Mouse (Mus musculus): ENCODE results near the gene Ggcx.
A peak's percentile ranks its signal among the peaks of the same experiment; 100 is the strongest.
"Not testable (repeated sequence)": the region's sequence is repeated elsewhere in the genome, so short reads cannot be mapped to it uniquely, and the experiment has no call there.

The Ggcx gene

DNA sequence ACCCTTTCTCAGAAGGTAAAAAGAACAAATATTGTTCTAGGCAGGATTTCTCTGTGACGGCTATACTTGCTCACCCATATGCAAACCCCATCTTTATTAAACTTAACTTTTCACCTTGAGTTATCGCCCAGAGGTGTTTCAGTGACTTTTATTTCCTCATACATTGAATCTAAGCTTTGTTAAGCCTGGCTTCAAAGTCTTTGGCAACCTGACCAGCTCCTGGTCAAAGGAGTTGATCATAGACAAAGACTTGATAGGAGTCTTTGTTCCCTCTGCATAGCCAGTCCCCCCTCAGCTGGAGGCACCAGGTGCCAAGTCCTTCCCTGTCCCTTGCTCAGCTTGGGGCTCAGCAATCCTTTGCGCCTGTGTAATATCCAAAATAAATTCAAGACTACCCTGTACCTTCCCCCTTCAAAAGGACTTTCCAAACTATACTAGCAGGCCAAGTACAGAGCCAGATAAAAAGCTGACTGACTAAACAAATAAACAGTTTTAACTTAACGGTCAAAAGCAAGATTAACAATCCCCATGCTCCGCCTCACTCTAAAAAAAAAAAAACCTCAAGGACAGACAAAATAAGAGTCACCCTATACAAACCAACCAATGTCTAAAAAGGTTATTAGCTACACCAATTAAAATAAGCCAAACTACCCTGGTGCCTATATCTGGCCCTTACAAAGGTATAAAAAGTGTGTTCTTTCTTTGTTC, 48.6 kb downstream of the Ggcx start:
- not testable (repeated sequence) for DNase-seq (ENCODE audit: low read depth)

DNA sequence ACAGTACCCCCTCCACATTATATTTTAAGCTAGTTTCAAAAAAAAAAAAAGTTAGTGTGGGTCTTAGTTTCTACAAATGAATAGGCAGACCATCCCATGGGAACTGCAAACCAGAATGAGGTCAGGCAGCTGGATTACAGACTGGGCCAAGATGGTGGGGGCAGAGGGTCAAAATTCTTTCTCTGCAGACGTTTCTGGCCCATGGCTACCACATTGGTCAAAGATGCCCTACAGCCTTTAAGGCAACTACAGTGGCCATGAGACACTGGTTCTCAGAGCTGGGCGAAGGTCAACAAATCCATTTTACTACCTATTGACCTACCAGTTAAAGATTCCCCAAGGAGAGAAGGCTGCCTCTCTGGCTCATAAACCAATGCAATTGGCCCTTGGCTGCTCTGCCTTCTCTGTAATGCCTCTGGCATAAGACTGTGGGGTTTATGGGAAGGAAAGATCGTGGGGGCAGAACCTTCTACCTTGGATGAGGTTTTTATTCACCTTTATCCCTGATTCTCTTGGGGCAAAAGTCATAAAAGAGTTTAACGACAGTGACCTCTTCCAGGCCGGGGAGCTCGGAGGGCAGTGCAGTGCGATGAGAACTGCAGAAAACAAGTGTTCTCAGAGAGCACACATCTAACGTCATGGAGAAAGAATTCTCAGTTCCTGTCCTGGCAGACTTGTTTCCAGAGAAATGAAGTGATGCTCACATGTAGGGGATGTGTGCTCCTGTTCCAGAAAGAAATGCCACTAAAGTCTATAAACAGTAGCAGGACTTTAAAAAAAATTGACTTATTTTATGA, 51.5 kb downstream of the Ggcx start:
- DNase-seq (ENCODE audit: low read depth), result no peak

DNA sequence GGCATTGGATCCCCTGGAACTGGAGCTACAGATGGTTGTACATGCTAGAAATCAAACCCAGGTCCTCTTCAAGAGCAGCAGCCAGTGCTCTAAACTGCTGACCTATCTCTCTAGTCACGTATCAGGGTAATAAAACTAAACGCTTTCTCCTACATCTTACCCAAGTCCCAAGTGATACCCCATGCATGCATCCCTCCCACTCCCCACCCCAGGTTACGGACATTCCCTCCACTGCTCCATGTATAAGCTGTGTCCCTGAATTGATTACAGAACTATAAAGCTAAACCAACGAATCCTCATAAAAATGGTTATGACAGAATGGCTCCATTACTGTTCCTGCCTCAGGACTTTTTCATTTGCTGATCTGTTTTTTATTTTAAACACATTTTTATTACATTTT, 52.1 kb downstream of the Ggcx start:
- DNase-seq (ENCODE audit: low read depth), result no peak

DNA sequence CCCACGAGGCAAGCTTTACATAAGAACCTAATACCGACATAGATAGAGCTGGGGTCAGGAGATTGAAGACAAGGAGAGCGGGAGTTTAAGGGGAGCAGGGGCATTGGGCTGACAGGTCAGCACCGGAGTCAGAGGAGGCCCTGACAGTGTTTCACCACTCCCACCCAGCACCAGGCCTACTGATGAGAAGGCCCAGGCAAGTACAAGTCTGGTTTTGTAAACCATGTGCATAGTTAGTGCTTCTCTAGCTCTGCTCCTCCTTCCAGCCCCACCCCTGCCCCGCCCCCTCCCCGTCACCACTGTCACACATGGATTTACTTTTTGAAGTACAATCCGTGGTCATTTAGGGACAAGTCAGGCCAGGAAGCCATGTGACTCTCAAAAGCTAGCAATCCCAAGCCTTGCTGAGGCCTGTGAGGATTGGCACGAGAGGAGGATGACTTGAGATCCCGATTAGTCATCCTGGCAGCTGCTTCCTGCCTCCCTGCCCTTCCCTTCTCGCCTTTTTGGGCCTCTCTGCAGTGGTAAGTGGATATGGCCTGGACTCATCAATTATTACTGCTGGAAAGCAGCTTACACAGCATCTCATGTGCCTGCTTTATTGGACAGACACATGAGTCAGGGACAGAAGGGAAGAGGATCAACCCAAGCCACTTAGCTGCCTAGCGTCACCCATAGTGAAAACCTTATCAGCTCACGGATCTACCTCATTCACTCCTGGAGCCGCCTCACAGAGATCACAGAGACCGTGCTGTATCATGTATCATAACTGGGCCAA, 59.3 kb downstream of the Ggcx start:
- peak; percentile 16 for DNase-seq (ENCODE audit: low read depth)

DNA sequence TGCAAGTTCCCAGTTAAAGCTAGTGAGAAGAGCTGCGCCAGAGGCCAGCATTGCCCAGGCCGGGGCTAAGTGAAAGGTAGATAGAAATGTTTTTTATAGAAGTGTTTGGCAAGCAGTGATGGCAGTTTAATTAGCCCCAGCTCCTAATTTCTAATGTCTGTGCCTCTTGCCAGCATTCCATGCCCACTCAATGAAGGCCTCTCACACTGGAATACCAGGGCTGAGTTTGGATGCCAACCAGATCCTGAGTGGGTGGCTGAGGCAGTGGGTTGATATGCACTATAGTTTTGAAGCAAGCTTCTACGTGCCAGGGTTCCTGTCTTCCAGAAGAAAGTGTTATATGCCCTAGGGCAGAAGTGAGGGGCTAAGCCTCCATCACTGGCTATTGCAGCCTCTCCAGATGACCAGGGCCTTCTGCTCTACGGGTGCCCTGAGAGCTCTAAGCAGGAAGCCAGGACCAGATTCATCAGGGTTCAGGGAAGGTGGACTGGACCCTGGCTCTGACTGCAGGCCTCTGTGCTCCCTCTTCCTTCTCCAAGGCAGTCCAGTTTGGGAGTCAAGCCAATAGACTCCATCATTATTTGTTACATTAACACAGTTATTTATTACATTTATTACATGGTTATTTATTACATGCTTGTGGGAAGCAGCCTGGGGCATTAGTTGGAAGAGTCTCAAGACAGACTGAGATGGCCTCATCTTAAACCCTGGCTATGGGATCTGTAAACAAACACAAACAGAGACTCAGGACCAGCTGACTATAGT, 61.3 kb downstream of the Ggcx start:
- no peak for DNase-seq (ENCODE audit: low read depth)

DNA sequence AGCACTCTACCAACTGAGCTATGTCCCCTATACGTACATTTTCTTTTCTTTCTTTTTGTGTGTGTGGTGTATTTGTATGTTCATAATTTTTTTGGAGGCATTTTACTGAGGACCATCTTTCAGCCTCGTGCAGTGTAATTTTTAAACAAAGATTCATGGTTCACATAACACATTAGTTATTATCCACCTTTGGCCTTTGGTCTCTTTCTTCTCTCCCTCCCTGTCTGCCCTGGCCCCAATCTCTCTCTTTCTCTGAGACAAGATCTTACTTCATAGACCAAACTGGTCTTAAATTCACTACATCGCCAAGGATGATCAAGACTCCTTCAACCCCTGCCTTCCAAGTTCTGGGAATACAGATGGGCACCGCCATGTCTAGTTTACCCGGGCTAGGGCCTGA, 62.7 kb downstream of the Ggcx start:
- DNase-seq (ENCODE audit: low read depth), result no peak

DNA sequence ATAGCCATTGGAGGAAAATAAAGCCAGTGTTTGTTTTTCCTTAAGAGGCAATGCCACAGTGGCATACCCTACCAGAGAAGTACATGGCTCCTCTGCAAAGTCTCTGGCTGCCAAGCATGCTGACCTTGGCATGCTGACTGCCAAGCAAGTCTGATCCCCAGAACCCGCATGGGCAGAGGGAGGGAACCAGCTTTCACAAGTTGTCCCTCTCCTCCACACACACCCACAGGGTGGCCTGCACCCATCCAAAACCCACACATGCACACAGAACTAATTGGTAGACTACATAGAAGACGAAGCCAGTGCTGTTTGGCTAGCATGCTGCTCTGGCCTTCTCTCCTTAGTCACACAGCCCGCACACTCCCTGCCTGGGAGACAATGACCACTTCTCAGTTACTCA, 63.5 kb downstream of the Ggcx start:
- no peak for DNase-seq (ENCODE audit: low read depth)

DNA sequence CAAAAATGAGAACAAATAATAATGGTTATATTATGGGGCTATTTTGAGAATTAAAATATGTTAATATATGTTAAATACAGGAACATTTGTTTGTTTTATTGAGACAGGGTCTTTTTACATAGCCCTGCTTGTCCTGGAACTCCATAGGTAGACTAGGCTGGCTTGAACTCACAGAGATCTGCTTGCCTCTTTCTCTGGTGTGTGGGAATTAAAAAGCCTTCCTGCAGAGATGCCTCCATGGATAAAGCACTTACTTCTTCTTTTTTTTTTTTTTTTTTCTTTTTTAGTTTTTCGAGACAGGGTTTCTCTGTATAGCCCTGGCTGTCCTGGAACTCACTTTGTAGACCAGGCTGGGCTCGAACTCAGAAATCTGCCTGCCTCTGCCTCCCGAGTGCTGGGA, 64.6 kb downstream of the Ggcx start:
- DNase-seq (ENCODE audit: low read depth), result not testable (repeated sequence)

DNA sequence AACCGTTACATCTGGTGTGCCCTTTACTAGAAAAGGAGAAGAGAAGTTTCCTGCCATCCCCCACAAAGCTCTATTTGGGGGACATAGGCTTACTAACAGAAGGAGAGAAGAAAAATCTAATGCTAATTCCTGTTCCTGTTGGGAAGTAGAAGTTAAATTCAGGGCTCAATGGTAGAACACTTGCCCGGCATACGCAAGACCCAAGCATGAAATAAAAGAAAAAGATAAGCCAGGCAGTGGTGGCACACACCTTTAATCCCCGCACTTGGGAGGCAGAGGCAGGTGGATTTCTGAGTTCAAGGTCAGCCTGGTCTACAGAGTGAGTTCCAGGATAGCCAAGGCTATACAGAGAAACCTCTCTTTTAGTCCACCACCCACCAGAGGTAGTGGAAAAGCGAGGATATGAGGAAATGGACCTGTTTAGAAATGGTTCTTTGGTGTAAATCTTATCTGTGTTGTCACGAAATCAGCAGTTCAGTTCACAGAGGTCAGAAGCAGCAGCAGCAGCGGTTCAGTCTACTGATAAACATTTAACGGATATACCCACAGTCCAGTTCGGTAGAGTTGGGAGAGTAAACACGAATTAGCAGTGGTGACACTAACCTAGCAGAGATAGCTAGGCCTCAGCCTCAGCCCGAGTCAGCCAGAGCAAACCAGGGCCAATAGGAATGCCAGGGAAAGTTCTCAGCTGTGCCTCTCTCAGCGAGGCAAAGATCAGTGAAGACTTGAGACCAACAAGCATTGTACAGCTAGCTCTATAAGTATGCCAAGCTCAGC, 65.7 kb downstream of the Ggcx start:
- DNase-seq (ENCODE audit: low read depth), result no peak

DNA sequence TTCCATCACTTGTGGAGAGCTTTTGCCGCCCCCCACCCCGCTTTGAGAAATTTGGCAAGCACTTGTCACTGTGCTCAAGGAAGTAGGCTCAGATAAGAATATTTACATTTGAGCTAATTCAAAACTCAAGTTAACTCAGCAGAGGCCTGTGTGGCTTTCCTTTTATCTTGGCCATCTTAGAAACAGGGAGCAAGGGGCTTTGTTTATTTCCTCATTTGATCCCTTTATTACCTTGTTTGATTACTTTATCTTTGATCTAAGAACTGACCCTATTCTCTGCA, 66.3 kb downstream of the Ggcx start:
- no peak for DNase-seq (ENCODE audit: low read depth)

Data from naive thymus-derived CD4-positive, alpha-beta T cell, adult 2 months (primary cell).